Mouse (Mus musculus): ENCODE results near the gene Ier5. TPM values are rescaled to one million over a fixed set of nuclear protein-coding genes. Genes with fewer than 3 reads are reported as not detected.

Ier5 gene
- polyA plus RNA-seq, 1 experiment: 5.9 TPM

DNA sequence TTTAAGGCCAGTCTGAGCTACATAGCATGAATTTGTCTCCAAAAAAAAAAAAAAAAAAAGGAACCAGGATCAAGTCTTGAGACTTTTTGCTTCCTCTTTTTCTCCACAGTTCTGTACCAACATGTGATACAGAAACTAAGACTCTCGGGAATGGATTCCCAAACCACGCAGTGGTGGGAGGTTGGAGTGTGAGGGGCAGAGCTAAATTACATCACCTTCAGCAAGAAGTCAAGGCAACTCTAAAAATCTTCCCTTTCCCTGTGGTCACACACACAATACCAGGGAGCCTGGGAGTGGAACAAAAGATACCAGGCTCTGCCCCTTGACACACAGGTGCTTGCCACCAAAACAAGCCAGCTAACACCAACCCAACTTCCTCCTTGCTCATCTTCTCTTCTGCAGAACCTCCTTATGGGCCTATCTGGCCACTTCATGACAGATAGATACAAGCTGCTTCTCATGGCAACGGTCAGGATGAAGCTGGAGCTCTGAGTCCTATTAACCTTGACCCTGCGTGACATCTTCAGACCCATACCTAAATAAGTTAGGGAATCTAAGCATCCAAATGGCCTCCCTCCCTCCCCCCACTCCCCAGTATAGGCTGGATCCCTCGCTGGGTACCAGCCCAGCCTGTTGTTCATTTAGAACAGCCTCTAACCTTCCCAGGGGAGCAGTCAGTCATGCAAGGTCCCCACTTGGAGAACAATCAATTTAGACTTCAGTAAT lies 28.7 kb downstream of the Ier5 start:
- TF ChIP-seq EP300 (IDR thresholded peaks at IDR 0.05; ENCODE audit: insufficient read depth, low read depth, low read length) (no peak), CTCF (IDR thresholded peaks at IDR 0.05; ENCODE audit: low read depth, low read length) (no peak), POLR2A (IDR thresholded peaks at IDR 0.05; ENCODE audit: insufficient read depth, low read length) (no peak)
- no peaks in the 10 kb centered on the region for H3K36me3 ChIP-seq (ENCODE audit: control insufficient read depth, insufficient read depth, low read length, poor library complexity, severe bottlenecking)
- no peak overlapping the region for H3K27ac ChIP-seq (ENCODE audit: insufficient read depth, low read length)
- H3K27me3 ChIP-seq (ENCODE audit: control insufficient read depth, insufficient read depth, low read length, poor library complexity, severe bottlenecking): no peaks in the 10 kb centered on the region
- H3K9me3 ChIP-seq (replicated peaks; ENCODE audit: control insufficient read depth, insufficient read depth, low read length, poor library complexity, severe bottlenecking): no peaks in the 10 kb centered on the region
- no peak overlapping the region for H3K4me3 ChIP-seq (ENCODE audit: low read depth, low read length)
- H3K9ac ChIP-seq (ENCODE audit: low read depth, poor library complexity, severe bottlenecking): no peak overlapping the region
- peaks cover 17% of the 10 kb centered on the region for H3K4me1 ChIP-seq (ENCODE audit: control insufficient read depth, insufficient read depth, low read length)

DNA sequence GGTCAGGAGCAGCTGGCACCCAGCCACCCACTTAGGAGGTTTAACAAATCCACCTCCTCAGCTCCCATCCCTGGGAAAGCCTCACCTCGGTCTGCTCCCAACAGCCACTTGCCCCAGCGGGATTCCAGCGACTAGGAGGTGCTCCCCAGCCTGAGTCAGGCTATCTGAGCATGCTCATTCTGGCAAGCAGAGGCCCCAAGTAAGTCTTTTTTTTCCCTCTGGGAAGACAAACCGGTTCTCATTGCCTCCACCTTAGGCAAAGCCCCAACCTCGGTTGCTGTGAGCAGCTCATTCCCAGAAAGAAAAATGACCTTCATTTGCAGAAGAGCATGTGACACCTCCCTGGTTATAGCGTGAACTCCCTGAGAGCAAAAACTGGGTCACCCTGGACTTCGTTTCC lies 29.7 kb downstream of the Ier5 start:
- Histone ChIP-seq H3K9ac (ENCODE audit: low read depth, poor library complexity, severe bottlenecking) (no peak overlapping the region), H3K4me1 (ENCODE audit: control insufficient read depth, insufficient read depth, low read length) (peaks cover 14% of the 10 kb centered on the region), H3K27ac (ENCODE audit: insufficient read depth, low read length) (no peak overlapping the region), H3K36me3 (ENCODE audit: control insufficient read depth, insufficient read depth, low read length, poor library complexity, severe bottlenecking) (no peaks in the 10 kb centered on the region), H3K9me3 (replicated peaks; ENCODE audit: control insufficient read depth, insufficient read depth, low read length, poor library complexity, severe bottlenecking) (no peaks in the 10 kb centered on the region), H3K4me3 (ENCODE audit: low read depth, low read length) (no peak overlapping the region), H3K27me3 (ENCODE audit: control insufficient read depth, insufficient read depth, low read length, poor library complexity, severe bottlenecking) (no peaks in the 10 kb centered on the region)
- no peak for TF ChIP-seq CTCF (IDR thresholded peaks at IDR 0.05; ENCODE audit: low read depth, low read length)
- no peak for TF ChIP-seq POLR2A (IDR thresholded peaks at IDR 0.05; ENCODE audit: insufficient read depth, low read length)
- TF ChIP-seq EP300 (IDR thresholded peaks at IDR 0.05; ENCODE audit: insufficient read depth, low read depth, low read length): no peak

DNA sequence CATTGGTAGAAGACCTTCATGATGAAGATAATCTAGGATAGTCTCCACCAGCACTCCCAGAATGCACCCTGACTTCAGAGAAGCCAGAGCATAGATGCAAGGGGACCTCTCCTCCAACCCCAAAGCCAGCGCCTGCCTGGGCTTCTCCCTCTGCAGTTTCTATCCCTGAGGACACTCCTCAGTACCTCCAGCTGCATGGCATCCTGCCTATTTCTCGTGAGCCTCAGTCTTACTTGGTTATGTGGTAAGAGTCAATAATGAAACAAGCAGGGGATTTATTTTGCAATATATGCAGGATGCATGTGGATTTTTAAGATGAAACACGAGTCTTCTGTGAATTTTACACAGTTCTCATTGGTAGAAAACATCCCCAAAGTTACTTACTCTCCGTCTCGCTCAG lies 33.2 kb downstream of the Ier5 start:
- no peak for TF ChIP-seq POLR2A (IDR thresholded peaks at IDR 0.05; ENCODE audit: insufficient read depth, low read length)
- TF ChIP-seq CTCF (IDR thresholded peaks at IDR 0.05; ENCODE audit: low read depth, low read length): no peak
- no peak for TF ChIP-seq EP300 (IDR thresholded peaks at IDR 0.05; ENCODE audit: insufficient read depth, low read depth, low read length)

DNA sequence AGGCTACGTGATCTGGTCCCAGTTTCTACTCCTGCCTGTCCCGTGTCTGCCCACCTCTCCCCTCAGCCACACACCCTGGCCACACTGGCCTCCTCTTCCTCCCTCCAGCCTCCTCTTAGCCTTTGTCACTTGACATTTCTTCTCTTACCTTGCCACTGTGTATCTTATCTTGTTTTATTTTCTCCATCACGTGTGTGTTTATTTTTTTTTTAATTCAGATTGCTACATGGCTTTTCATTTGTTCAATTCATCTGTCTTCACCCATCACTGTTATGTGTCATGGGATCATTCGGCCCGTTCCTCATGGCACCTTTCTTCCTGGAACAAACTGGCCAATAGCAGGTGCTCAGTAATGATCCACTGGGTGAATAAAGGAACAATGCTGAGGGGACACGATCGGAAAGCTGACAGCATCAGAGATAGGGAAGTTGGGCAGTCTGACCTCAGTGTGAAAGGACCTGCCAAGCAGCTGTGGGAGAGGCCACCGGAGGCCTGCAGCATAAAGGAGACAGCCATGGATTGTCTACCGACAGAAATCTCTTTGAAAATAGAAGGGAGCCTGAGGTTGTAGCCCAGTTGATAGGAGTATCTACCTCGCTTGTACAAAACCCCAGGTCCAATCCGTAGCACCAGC lies 34.3 kb downstream of the Ier5 start:
- no peak overlapping the region for H3K9ac ChIP-seq (ENCODE audit: low read depth, poor library complexity, severe bottlenecking)
- no peak overlapping the region for H3K4me3 ChIP-seq (ENCODE audit: low read depth, low read length)
- H3K27me3 ChIP-seq (ENCODE audit: control insufficient read depth, insufficient read depth, low read length, poor library complexity, severe bottlenecking): no peaks in the 10 kb centered on the region
- no peaks in the 10 kb centered on the region for H3K36me3 ChIP-seq (ENCODE audit: control insufficient read depth, insufficient read depth, low read length, poor library complexity, severe bottlenecking)
- H3K27ac ChIP-seq (ENCODE audit: insufficient read depth, low read length): no peak overlapping the region
- no peaks in the 10 kb centered on the region for H3K4me1 ChIP-seq (ENCODE audit: control insufficient read depth, insufficient read depth, low read length)
- TF ChIP-seq EP300 (IDR thresholded peaks at IDR 0.05; ENCODE audit: insufficient read depth, low read depth, low read length) (no peak), POLR2A (IDR thresholded peaks at IDR 0.05; ENCODE audit: insufficient read depth, low read length) (no peak), CTCF (IDR thresholded peaks at IDR 0.05; ENCODE audit: low read depth, low read length) (no peak)
- no peaks in the 10 kb centered on the region for H3K9me3 ChIP-seq (replicated peaks; ENCODE audit: control insufficient read depth, insufficient read depth, low read length, poor library complexity, severe bottlenecking)

More for the DNA sequence above, 33.2 kb downstream of the Ier5 start:
- Histone ChIP-seq H3K9me3 (replicated peaks; ENCODE audit: control insufficient read depth, insufficient read depth, low read length, poor library complexity, severe bottlenecking) (no peaks in the 10 kb centered on the region), H3K4me3 (ENCODE audit: low read depth, low read length) (no peak overlapping the region), H3K36me3 (ENCODE audit: control insufficient read depth, insufficient read depth, low read length, poor library complexity, severe bottlenecking) (no peaks in the 10 kb centered on the region), H3K27me3 (ENCODE audit: control insufficient read depth, insufficient read depth, low read length, poor library complexity, severe bottlenecking) (no peaks in the 10 kb centered on the region), H3K27ac (ENCODE audit: insufficient read depth, low read length) (no peak overlapping the region), H3K4me1 (ENCODE audit: control insufficient read depth, insufficient read depth, low read length) (peaks cover 1% of the 10 kb centered on the region), H3K9ac (ENCODE audit: low read depth, poor library complexity, severe bottlenecking) (no peak overlapping the region)

- Histone ChIP-seq H3K27me3 (ENCODE audit: control insufficient read depth, insufficient read depth, low read length, poor library complexity, severe bottlenecking) (no peaks in the 10 kb centered on the region), H3K9ac (ENCODE audit: low read depth, poor library complexity, severe bottlenecking) (no peak overlapping the region), H3K4me1 (ENCODE audit: control insufficient read depth, insufficient read depth, low read length) (no peaks in the 10 kb centered on the region), H3K9me3 (replicated peaks; ENCODE audit: control insufficient read depth, insufficient read depth, low read length, poor library complexity, severe bottlenecking) (no peaks in the 10 kb centered on the region), H3K27ac (ENCODE audit: insufficient read depth, low read length) (no peak overlapping the region), H3K4me3 (ENCODE audit: low read depth, low read length) (no peak overlapping the region), H3K36me3 (ENCODE audit: control insufficient read depth, insufficient read depth, low read length, poor library complexity, severe bottlenecking) (no peaks in the 10 kb centered on the region)
- TF ChIP-seq CTCF (IDR thresholded peaks at IDR 0.05; ENCODE audit: low read depth, low read length) (no peak), EP300 (IDR thresholded peaks at IDR 0.05; ENCODE audit: insufficient read depth, low read depth, low read length) (no peak)
Measured at GRCm38 (mm10) chr1:155064649-155065048, 34.8 kb downstream of the Ier5 start.

DNA sequence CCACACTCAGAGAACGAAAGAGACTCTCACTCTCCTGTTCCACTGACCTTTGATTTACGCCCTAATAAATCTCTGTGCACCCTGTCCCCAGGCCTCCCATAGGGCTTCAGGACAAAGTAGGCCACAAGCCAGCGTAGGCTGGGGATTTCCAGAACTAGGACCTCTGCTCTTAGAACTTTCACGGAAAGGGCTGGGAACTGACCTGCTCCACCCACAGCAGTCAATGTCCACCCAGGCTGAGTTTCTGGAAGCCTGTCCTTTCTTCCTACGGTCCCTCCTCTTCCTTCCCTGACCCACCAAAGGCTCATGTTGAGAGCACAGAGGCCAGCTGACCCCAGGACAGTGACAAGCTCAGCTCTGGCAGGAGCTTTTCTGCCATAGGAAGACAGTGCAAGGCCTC lies 35.3 kb downstream of the Ier5 start:
- Histone ChIP-seq H3K9me3 (replicated peaks; ENCODE audit: control insufficient read depth, insufficient read depth, low read length, poor library complexity, severe bottlenecking) (no peaks in the 10 kb centered on the region), H3K27ac (ENCODE audit: insufficient read depth, low read length) (no peak overlapping the region), H3K4me3 (ENCODE audit: low read depth, low read length) (no peak overlapping the region), H3K4me1 (ENCODE audit: control insufficient read depth, insufficient read depth, low read length) (no peaks in the 10 kb centered on the region), H3K36me3 (ENCODE audit: control insufficient read depth, insufficient read depth, low read length, poor library complexity, severe bottlenecking) (no peaks in the 10 kb centered on the region), H3K27me3 (ENCODE audit: control insufficient read depth, insufficient read depth, low read length, poor library complexity, severe bottlenecking) (no peaks in the 10 kb centered on the region), H3K9ac (ENCODE audit: low read depth, poor library complexity, severe bottlenecking) (no peak overlapping the region)
- TF ChIP-seq POLR2A (IDR thresholded peaks at IDR 0.05; ENCODE audit: insufficient read depth, low read length): no peak
- no peak for TF ChIP-seq EP300 (IDR thresholded peaks at IDR 0.05; ENCODE audit: insufficient read depth, low read depth, low read length)
- no peak for TF ChIP-seq CTCF (IDR thresholded peaks at IDR 0.05; ENCODE audit: low read depth, low read length)

Data from ES-Bruce4 (cell line).